Mouse (Mus musculus) liver, embryonic 14.5 days (tissue): ENCODE measurements at regions not wholly inside any gene's neighbourhood (a gene's known extent, or its start where the extent isn't known, plus 50 kb on each side); places are given as distances from the start of the nearest gene placed in this dataset.

Experiments
- ATAC-seq: fragments of 200-750 bp; cut with Nextera tagmentation; 2 replicates; pipeline ENCODE4 v1.8.0; 2017; ENCODE audit warnings: moderate number of reproducible peaks, mild to moderate bottlenecking, moderate library complexity; ENCODE audit not compliant: insufficient read depth
- DNase-seq, 3 experiments: peaks; one replicate each; pipeline ENCODE4 v3.0.0-alpha.2; 2012 to 2013; ENCODE audit warnings: low read depth in 3 of 3, low spot score in 3 of 3
- H3K27ac ChIP-seq: fragments of 300-500 bp; sonication (generic); 2 replicates; pipeline ENCODE4 v1.5.1; 2014; ENCODE audit warnings: moderate library complexity, mild to moderate bottlenecking, control low read depth, inconsistent platforms
- H3K27me3 ChIP-seq: fragments of 300-500 bp; sonication (generic); 2 replicates; pipeline ENCODE4 v1.6.1; 2014; ENCODE audit warnings: mild to moderate bottlenecking, low read length, moderate library complexity; ENCODE audit not compliant: control insufficient read depth, insufficient read depth
- H3K36me3 ChIP-seq: fragments of 300-500 bp; sonication (generic); replicated peaks from 2 replicates; pipeline ENCODE4 v1.6.1; 2014; ENCODE audit warnings: low read depth; ENCODE audit not compliant: control insufficient read depth, insufficient read depth
- H3K4me1 ChIP-seq, 2 experiments: fragments of 200-500 bp in 1 of 2; fragments of 300-500 bp in 1 of 2; sonication (generic) in 1 of 2; replicated peaks; 2 replicates each; pipeline ENCODE4 v1.6.1; 2012 to 2014; ENCODE audit warnings: antibody characterized with exemption in 1 of 2, inconsistent platforms in 1 of 2, low read length in 1 of 2; ENCODE audit not compliant: control insufficient read depth in 2 of 2, insufficient read depth in 2 of 2
- H3K4me2 ChIP-seq: fragments of 300-500 bp; sonication (generic); 2 replicates; pipeline ENCODE4 v1.6.1; 2014; ENCODE audit warnings: low read depth, mild to moderate bottlenecking, control low read depth, moderate library complexity
- H3K4me3 ChIP-seq, 2 experiments: fragments of 200-500 bp in 1 of 2; fragments of 300-500 bp in 1 of 2; sonication (generic) in 1 of 2; 2 replicates each; pipeline ENCODE4 v1.5.1; 2012 to 2014; ENCODE audit warnings: low read depth in 2 of 2, low read length in 2 of 2, mild to moderate bottlenecking in 2 of 2, control low read depth in 1 of 2, inconsistent platforms in 1 of 2, moderate library complexity in 1 of 2; ENCODE audit not compliant: insufficient read depth in 1 of 2
- H3K9ac ChIP-seq: fragments of 300-500 bp; sonication (generic); replicated peaks from 2 replicates; pipeline ENCODE4 v1.6.1; 2014; ENCODE audit warnings: mild to moderate bottlenecking, control low read depth, moderate library complexity
- H3K9me3 ChIP-seq: fragments of 300-500 bp; sonication (generic); 2 replicates; pipeline ENCODE4 v1.6.1; 2016; ENCODE audit warnings: low read length, mixed read lengths; ENCODE audit not compliant: control insufficient read depth
- CTCF ChIP-seq: IDR thresholded peaks from 2 replicates; pipeline ENCODE4 v1.5.1; 2016; ENCODE audit warnings: antibody characterized with exemption, low read depth, control low read depth
- EP300 ChIP-seq: IDR thresholded peaks from 2 replicates; pipeline ENCODE4 v1.6.1; 2016; ENCODE audit warnings: antibody characterized with exemption, low read depth
- WGBS: fragments of 180-500 bp; shearing (Covaris S2); extraction: QIAGEN DNeasy Blood & Tissue Kit; methylation state at CpG from one replicate; pipeline ENCODE4 v1.1.7; 2014; ENCODE audit not compliant: insufficient replicate concordance; 5-methylcytosine and 5-hydroxymethylcytosine counted together

GRCm38 (mm10) chr11:104072591-104073183 is 60.0 kb upstream of the Crhr1 start:
- H3K36me3 ChIP-seq, result no peaks in the 10 kb centered on the region
- H3K4me2 ChIP-seq, result no peak overlapping the region
- H3K27ac ChIP-seq, result no peak overlapping the region
- H3K9me3 ChIP-seq, result no peaks in the 10 kb centered on the region
- no peak overlapping the region for H3K4me3 ChIP-seq
- no peaks in the 10 kb centered on the region for H3K4me1 ChIP-seq
- H3K27me3 ChIP-seq, result no peaks in the 10 kb centered on the region
- 77% methylated on average over 38 of the region's 38 CpGs for WGBS
- ATAC-seq (no peak), DNase-seq (no peak)
- no peak overlapping the region for H3K9ac ChIP-seq
- TF ChIP-seq EP300 (no peak), CTCF (no peak)

- Histone ChIP-seq H3K9ac (no peak overlapping the region), H3K4me2 (no peak overlapping the region), H3K9me3 (no peaks in the 10 kb centered on the region), H3K4me3 (no peak overlapping the region), H3K27me3 (no peaks in the 10 kb centered on the region), H3K36me3 (no peaks in the 10 kb centered on the region), H3K27ac (no peak overlapping the region), H3K4me1 (no peaks in the 10 kb centered on the region; a peak in 1 of 4 replicates)
- DNase-seq (no peak), ATAC-seq (no peak)
- WGBS, result 32% methylated on average over 1 of the region's 1 CpGs
- no peak for TF ChIP-seq CTCF
Measured at GRCm38 (mm10) chr11:104074763-104075162, 57.9 kb upstream of the Crhr1 start.

- Histone ChIP-seq H3K27ac (no peak overlapping the region), H3K4me1 (no peaks in the 10 kb centered on the region; a peak in 1 of 4 replicates), H3K9ac (no peak overlapping the region), H3K9me3 (no peaks in the 10 kb centered on the region), H3K4me3 (no peak overlapping the region), H3K4me2 (no peak overlapping the region), H3K36me3 (no peaks in the 10 kb centered on the region), H3K27me3 (no peaks in the 10 kb centered on the region)
- 51% methylated on average over 10 of the region's 10 CpGs for WGBS
- no peak for ATAC-seq
- no peak for TF ChIP-seq CTCF
- TF ChIP-seq EP300, result no peak
- DNase-seq, result no peak
Measured at GRCm38 (mm10) chr11:104075394-104075793, 57.3 kb upstream of the Crhr1 start.

- Histone ChIP-seq H3K27ac (no peak overlapping the region), H3K4me3 (no peak overlapping the region), H3K36me3 (no peaks in the 10 kb centered on the region), H3K4me1 (no peaks in the 10 kb centered on the region; a peak in 1 of 4 replicates), H3K9me3 (no peaks in the 10 kb centered on the region), H3K27me3 (no peaks in the 10 kb centered on the region), H3K9ac (no peak overlapping the region), H3K4me2 (no peak overlapping the region)
- 52% methylated on average over 3 of the region's 3 CpGs for WGBS
- no peak for TF ChIP-seq CTCF
- no peak for TF ChIP-seq EP300
- ATAC-seq (no peak), DNase-seq (no peak)
Measured at GRCm38 (mm10) chr11:104082083-104082482, 50.6 kb upstream of the Crhr1 start.
